Mouse (Mus musculus) liver, embryonic 14.5 days (tissue): ENCODE measurements around the gene Hhat. TPM values are rescaled to one million over a fixed set of nuclear protein-coding genes. Genes with fewer than 3 reads are reported as not detected.

ENCODE experiments used
- ATAC-seq: fragments of 200-750 bp; cut with Nextera tagmentation; 2 replicates; pipeline ENCODE4 v1.8.0; 2017; ENCODE audit warnings: moderate number of reproducible peaks, mild to moderate bottlenecking, moderate library complexity; ENCODE audit not compliant: insufficient read depth
- DNase-seq, 3 experiments: peaks; one replicate each; pipeline ENCODE4 v3.0.0-alpha.2; 2012 to 2013; ENCODE audit warnings: low read depth in 3 of 3, low spot score in 3 of 3
- H3K27ac ChIP-seq: fragments of 300-500 bp; sonication (generic); 2 replicates; pipeline ENCODE4 v1.5.1; 2014; ENCODE audit warnings: moderate library complexity, mild to moderate bottlenecking, control low read depth, inconsistent platforms
- H3K27me3 ChIP-seq: fragments of 300-500 bp; sonication (generic); 2 replicates; pipeline ENCODE4 v1.6.1; 2014; ENCODE audit warnings: mild to moderate bottlenecking, low read length, moderate library complexity; ENCODE audit not compliant: control insufficient read depth, insufficient read depth
- H3K36me3 ChIP-seq: fragments of 300-500 bp; sonication (generic); replicated peaks from 2 replicates; pipeline ENCODE4 v1.6.1; 2014; ENCODE audit warnings: low read depth; ENCODE audit not compliant: control insufficient read depth, insufficient read depth
- H3K4me1 ChIP-seq, 2 experiments: fragments of 200-500 bp in 1 of 2; fragments of 300-500 bp in 1 of 2; sonication (generic) in 1 of 2; replicated peaks; 2 replicates each; pipeline ENCODE4 v1.6.1; 2012 to 2014; ENCODE audit warnings: antibody characterized with exemption in 1 of 2, inconsistent platforms in 1 of 2, low read length in 1 of 2; ENCODE audit not compliant: control insufficient read depth in 2 of 2, insufficient read depth in 2 of 2
- H3K4me2 ChIP-seq: fragments of 300-500 bp; sonication (generic); 2 replicates; pipeline ENCODE4 v1.6.1; 2014; ENCODE audit warnings: low read depth, mild to moderate bottlenecking, control low read depth, moderate library complexity
- H3K4me3 ChIP-seq, 2 experiments: fragments of 200-500 bp in 1 of 2; fragments of 300-500 bp in 1 of 2; sonication (generic) in 1 of 2; 2 replicates each; pipeline ENCODE4 v1.5.1; 2012 to 2014; ENCODE audit warnings: low read depth in 2 of 2, low read length in 2 of 2, mild to moderate bottlenecking in 2 of 2, control low read depth in 1 of 2, inconsistent platforms in 1 of 2, moderate library complexity in 1 of 2; ENCODE audit not compliant: insufficient read depth in 1 of 2
- H3K9ac ChIP-seq: fragments of 300-500 bp; sonication (generic); replicated peaks from 2 replicates; pipeline ENCODE4 v1.6.1; 2014; ENCODE audit warnings: mild to moderate bottlenecking, control low read depth, moderate library complexity
- H3K9me3 ChIP-seq: fragments of 300-500 bp; sonication (generic); 2 replicates; pipeline ENCODE4 v1.6.1; 2016; ENCODE audit warnings: low read length, mixed read lengths; ENCODE audit not compliant: control insufficient read depth
- CTCF ChIP-seq: IDR thresholded peaks from 2 replicates; pipeline ENCODE4 v1.5.1; 2016; ENCODE audit warnings: antibody characterized with exemption, low read depth, control low read depth
- EP300 ChIP-seq: IDR thresholded peaks from 2 replicates; pipeline ENCODE4 v1.6.1; 2016; ENCODE audit warnings: antibody characterized with exemption, low read depth
- WGBS: fragments of 180-500 bp; shearing (Covaris S2); extraction: QIAGEN DNeasy Blood & Tissue Kit; methylation state at CpG from one replicate; pipeline ENCODE4 v1.1.7; 2014; ENCODE audit not compliant: insufficient replicate concordance; 5-methylcytosine and 5-hydroxymethylcytosine counted together
- polyA plus RNA-seq, 2 experiments: library from polyadenylated mRNA; depleted of rRNA in 1 of 2; stranded (reverse) in 1 of 2; unstranded in 1 of 2; fragments of >200 nt; fragmentation: Nextera tagmentation in 1 of 2; extraction: Ambion mirVana in 1 of 2; gene quantifications; 2 replicates each; pipeline versions ENCODE4 v1.2.1 to v1.2.3; 2012 to 2014

Gene Hhat
- polyA plus RNA-seq, 2 experiments = 0.73 to 1.4 TPM

- no peaks in the 10 kb centered on the region for H3K36me3 ChIP-seq
- H3K9ac ChIP-seq = no peak overlapping the region; the same call in 1 of the 2 replicates
- H3K27me3 ChIP-seq = no peaks in the 10 kb centered on the region
- peak overlapping the region; percentile 52 to 69 for H3K4me3 ChIP-seq
- DNase-seq (no peak), ATAC-seq (peak; percentile 51)
- whole genome bisulfite sequencing = 29% methylated on average over 10 of the region's 10 CpGs
- H3K4me1 ChIP-seq = peaks cover 0 to 11% of the 10 kb centered on the region in 2 experiments; a peak in 1 of 4 replicates
- no peak overlapping the region for H3K27ac ChIP-seq
- no peaks in the 10 kb centered on the region for H3K9me3 ChIP-seq
- peak overlapping the region; percentile 83 for H3K4me2 ChIP-seq
- TF ChIP-seq CTCF (no peak), EP300 (no peak)
These were observed 911 bp downstream of the Hhat start for GRCm38 (mm10) chr1:192770130-192770494.

- Histone ChIP-seq H3K36me3 (no peaks in the 10 kb centered on the region), H3K4me3 (no peak overlapping the region), H3K27ac (no peak overlapping the region), H3K4me2 (no peak overlapping the region), H3K4me1 (peaks cover 0 to 7% of the 10 kb centered on the region in 2 experiments; a peak in 2 of 4 replicates), H3K27me3 (no peaks in the 10 kb centered on the region), H3K9ac (no peak overlapping the region), H3K9me3 (no peaks in the 10 kb centered on the region)
- ATAC-seq (no peak), DNase-seq (no peak)
- 36% methylated on average over 4 of the region's 4 CpGs for WGBS
- no peak for TF ChIP-seq EP300
- peak; percentile 41 for TF ChIP-seq CTCF
These were observed 5.5 kb downstream of the Hhat start for GRCm38 (mm10) chr1:192765531-192765930.

- Histone ChIP-seq H3K4me1 (peaks cover 0 to 3% of the 10 kb centered on the region in 2 experiments; a peak in 3 of 4 replicates), H3K9me3 (no peaks in the 10 kb centered on the region), H3K4me2 (no peak overlapping the region), H3K9ac (no peak overlapping the region), H3K27me3 (no peaks in the 10 kb centered on the region), H3K27ac (no peak overlapping the region), H3K4me3 (no peak overlapping the region), H3K36me3 (no peaks in the 10 kb centered on the region)
- DNase-seq (no peak), ATAC-seq (no peak)
- 59% methylated on average over 2 of the region's 2 CpGs for WGBS
- TF ChIP-seq EP300 (no peak), CTCF (no peak)
These were observed 6.5 kb downstream of the Hhat start for GRCm38 (mm10) chr1:192764547-192764946.

- Histone ChIP-seq H3K27ac (no peak overlapping the region), H3K9me3 (no peaks in the 10 kb centered on the region), H3K9ac (no peak overlapping the region), H3K4me1 (peaks cover 0 to 3% of the 10 kb centered on the region in 2 experiments; a peak in 3 of 4 replicates), H3K27me3 (no peaks in the 10 kb centered on the region), H3K4me3 (no peak overlapping the region), H3K36me3 (no peaks in the 10 kb centered on the region), H3K4me2 (no peak overlapping the region)
- WGBS = 36% methylated on average over 7 of the region's 7 CpGs
- ATAC-seq (no peak), DNase-seq (no peak)
- no peak for TF ChIP-seq CTCF
- TF ChIP-seq EP300 = no peak
These were observed 7.8 kb downstream of the Hhat start for GRCm38 (mm10) chr1:192762946-192763933.

- no peak overlapping the region for H3K27ac ChIP-seq
- ATAC-seq (no peak), DNase-seq (no peak)
- TF ChIP-seq EP300 (no peak), CTCF (no peak)
- no peak overlapping the region for H3K9ac ChIP-seq
- no peaks in the 10 kb centered on the region for H3K36me3 ChIP-seq
- 49% methylated on average over 7 of the region's 7 CpGs for WGBS
- peaks cover 0 to 2% of the 10 kb centered on the region in 2 experiments; a peak in 2 of 4 replicates for H3K4me1 ChIP-seq
- H3K4me2 ChIP-seq = no peak overlapping the region
- H3K27me3 ChIP-seq = no peaks in the 10 kb centered on the region
- no peak overlapping the region for H3K4me3 ChIP-seq
- no peaks in the 10 kb centered on the region for H3K9me3 ChIP-seq
These were observed 14.3 kb downstream of the Hhat start for GRCm38 (mm10) chr1:192756674-192757073.
